Mouse (Mus musculus) brain, embryonic 18.5 days (tissue): ENCODE results near the gene Plin2.
"Not testable (repeated sequence)": the region's sequence is repeated elsewhere in the genome, so short reads cannot be mapped to it uniquely, and the experiment has no call there.

Experiments used
- DNase-seq: peaks from one replicate; pipeline ENCODE4 v3.0.0-alpha.2; 2012; ENCODE audit warnings: low read depth, low spot score

Plin2 gene

DNA sequence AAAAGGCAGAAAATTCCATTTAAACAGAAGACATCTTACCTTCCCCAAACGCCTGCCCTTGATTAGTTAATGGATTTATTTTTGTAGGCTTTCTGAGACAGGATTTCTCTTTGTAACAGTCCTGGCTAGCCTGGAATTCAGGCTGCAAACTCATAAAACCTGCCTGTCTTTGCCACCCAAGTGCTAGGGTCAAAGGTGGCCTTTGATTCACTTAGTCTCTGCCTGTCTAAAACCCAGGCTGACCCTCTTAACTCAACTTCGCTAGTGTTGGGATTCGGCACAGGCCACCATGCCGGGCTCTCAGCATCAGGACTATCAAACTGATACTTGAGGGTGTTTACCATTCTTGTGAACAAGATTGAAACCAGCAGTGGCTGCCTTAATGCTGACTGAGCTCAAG lies 38.0 kb downstream of the Plin2 start:
- DNase-seq: no peak

DNA sequence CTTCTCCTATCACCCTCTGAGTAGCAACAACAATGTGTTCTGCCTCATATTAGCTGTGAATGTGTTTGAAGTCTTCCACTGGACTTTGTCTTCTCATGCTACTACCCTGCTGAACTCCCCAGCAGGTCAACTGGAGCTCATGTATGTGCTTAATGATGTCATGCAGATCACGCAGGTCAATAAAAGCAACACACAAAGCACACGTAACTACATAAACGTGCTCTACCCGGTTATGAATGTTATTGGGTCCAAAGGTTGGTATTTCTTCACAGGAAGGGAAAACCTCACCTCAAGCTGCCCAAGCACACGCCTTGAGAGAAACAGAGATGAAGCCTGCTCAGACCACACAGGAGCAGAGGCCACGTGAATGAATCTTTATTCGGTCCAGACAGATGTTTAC lies 43.4 kb downstream of the Plin2 start:
- not testable (repeated sequence) for DNase-seq

DNA sequence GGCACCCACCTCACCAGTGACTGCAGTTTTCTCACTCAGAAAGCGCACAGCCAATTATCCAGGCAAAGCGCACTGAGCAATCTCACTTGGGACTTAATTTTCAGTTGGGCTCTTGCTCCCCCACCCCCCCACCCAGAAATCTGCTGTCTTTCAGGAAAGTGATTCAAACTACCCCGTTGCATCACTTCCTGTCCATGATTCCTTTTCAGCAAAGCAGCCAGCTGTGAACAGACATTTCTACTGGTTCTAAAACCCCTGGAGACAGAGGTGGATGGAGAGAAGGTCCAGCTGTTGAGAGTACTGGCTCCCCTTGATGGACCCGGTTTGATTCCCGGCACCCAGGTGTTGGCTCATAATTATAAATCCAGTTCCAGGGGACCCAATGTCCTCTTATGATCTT lies 44.4 kb downstream of the Plin2 start:
- no peak for DNase-seq

DNA sequence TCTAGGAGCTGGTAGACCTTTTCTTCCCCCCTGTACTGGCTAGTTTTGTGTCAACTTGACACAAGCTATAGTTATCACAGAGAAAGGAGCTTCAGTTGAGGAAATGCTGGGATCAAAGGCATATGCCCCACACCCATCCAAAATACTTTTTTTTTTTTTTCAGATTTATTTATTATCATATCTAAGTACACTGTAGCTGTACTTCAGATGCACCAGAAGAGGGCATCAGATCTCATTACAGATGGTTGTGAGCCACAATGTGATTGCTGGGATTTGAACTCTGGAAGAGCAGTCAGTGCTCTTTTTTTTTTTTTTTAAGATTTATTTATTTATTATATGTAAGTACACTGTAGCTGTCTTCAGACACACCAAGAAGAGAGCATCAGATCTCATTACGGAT lies 47.3 kb downstream of the Plin2 start:
- not testable (repeated sequence) for DNase-seq

DNA sequence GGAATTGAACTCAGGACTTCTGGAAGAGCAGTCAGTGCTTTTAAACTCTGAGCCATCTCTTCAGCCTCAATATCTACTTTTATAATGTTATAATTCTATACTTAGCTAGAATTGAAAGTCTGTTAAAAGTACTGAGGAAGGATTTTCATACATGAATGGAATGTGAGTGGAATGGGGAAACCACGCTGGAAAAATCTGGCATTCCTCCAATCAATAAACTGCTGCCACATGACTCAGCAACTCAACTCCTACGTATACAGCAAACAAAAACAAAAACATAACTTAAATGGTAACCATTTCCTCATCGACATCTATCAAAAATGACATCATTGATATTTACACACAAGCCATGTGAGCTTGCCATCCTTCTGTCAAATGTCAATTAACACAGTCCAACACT lies 47.7 kb downstream of the Plin2 start:
- DNase-seq: no peak

DNA sequence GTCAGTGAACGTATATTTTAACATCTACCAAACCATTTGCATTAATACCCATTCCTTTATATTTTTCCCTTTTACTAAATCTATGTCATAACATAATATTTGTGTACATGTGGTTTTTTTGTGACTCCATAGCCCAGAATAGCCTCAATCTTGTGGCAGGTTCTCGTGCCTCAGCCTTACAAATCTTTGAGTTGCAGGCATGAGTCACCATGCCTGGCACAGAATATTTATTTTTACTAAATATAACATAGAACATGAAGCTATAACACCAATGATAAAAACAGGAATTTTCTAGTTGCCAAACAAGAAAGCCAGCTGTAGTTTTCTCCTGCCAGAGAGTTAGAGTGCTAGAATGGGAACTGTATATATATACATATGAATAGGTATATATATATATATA lies 49.4 kb downstream of the Plin2 start:
- DNase-seq: no peak

DNA sequence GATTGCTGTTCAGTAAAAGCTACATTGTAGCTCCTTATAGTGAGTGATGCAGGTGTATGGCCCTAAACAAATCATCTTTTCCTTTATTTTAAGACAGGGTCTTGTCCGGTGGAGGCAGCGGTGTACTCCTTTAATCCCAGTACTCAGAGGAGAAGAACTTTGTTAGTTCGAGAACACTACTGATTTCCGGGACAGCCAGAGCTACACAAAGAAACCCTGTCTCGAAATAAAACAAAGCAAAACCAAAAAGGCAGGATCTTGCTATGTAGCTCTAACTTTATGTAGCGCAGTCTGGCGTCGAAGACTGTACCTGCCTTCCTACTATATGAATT lies 57.6 kb downstream of the Plin2 start:
- DNase-seq: no peak

DNA sequence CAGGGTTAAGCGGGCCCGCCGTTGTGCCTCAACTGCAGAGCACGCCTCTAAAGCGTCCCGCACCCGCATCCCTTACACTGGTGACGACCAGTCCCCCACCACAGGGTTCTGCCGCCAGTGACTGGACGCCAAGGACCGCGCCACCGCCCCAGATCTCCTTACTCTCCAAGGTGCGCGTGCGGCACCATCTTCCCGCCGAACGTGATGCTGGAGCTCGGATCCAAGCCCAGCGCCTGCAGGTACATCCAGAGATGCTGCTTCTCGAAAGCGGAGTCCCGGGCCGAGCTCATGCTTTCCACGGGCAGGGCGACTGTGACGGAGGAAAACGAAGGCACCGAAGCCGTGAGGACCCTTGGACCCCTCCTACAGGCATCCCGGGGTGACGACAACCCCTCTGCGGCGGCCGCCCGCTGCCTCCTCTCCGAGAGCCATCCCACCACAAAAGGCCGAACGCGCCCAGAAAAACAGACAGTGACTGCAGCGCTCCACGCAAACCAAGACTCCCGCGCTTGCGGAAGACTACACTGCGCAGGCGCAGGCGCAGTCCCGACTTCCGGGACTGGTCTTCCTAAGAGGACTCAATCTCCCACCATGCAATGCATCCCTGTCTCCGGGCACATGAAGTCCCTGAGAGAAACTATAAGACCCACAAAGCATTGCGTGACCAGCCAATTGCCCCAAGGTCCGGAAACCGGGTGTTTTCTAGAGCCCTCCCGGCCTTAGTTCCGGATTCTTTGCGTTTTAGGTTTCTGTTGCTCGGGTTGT lies 58.2 kb downstream of the Plin2 start, which contains the start of gene Haus6:
Gene Haus6 (minus strand): TSS at position 532 of the 765 bp plus-strand sequence.
- peak; percentile 98 for DNase-seq
